Mouse (Mus musculus): ENCODE data around the gene Snrnp27.

DNA sequence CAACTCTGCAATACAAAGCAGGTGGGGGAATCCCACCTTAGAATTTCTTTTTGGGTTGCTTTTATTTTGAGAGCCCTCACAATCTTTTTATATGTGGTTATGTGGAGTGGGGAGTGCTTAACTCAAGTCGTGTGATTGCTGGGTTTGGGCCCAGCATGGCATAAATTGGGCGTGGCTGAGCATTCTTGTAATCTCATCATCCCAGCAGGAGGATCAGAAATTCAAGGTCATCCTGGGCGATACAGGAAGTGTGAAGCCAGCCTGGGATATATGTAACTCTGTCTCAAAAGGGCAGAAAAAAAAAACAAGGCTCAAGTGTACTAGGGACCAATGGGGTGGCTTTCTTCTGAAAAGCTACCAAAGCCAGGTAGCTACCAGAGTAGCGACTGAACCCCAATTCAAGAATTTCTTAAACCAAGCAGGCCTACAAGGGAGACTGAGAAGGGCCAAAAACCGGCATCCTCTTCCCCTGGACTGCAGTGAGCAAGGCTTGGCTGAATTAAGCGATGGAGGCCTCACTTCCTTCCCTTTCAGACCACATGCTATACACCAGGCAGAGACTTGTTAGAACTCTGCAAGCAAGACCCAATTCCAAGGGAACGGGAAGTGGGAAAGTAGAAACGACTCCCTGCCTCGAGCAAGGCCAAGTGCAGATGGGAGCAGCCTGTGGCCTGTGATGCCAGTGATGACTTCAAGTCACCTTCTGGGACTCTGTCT is 24.0 kb downstream of the Snrnp27 start:
- TF ChIP-seq CTCF (IDR thresholded peaks at IDR 0.05) (no peak), POLR2A (IDR thresholded peaks at IDR 0.05; ENCODE audit: insufficient read depth, low read depth, low read length) (no peak)

Data from heart, adult 2 months (tissue).